Mouse (Mus musculus) liver, adult 2 months (tissue): Measurements from ENCODE around the gene Gpc6.

Experiments
- CTCF ChIP-seq: fragments of 200-500 bp; IDR thresholded peaks from 2 replicates; pipeline ENCODE4 v1.5.1; 2011; ENCODE audit warnings: low read depth, low read length, control low read depth
- POLR2A ChIP-seq: fragments of 200-500 bp; IDR thresholded peaks from 2 replicates; pipeline ENCODE4 v1.6.1; 2011; ENCODE audit warnings: low read length, control low read depth; ENCODE audit not compliant: insufficient read depth; ENCODE audit errors: extremely low read depth

DNA sequence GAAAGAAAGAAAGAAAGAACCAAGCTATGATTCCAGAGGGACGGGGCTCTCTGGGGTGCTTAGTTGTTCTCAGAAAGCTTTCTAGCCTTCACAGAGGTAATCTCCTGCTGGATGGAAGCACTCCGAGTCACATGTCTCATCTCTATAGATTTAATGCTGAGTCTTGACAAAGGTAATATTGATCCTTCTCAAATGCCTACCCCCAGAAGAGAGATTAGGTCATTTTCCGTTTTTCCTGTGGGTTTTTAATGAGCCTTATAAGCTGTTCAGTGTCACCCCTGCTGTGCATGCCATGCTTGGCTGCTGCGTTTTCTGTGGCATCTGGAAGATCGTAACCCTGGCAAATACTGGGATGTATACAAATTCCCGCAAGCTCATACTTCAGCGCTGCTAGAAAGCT is 527.0 kb downstream of the Gpc6 start:
- TF ChIP-seq POLR2A (no peak), CTCF (no peak)
